Mouse (Mus musculus) gastrocnemius, postnatal 14 days (tissue): ENCODE measurements around the gene Tecpr2. TPM values are rescaled to one million over a fixed set of nuclear protein-coding genes. Genes with fewer than 3 reads are reported as not detected.

Source experiments
- DNase-seq: peaks from one replicate; pipeline ENCODE4 v3.0.0; 2021; ENCODE audit warnings: mixed read lengths
- intact Hi-C: fragments of 180-260 bp; cut with DNase I; formaldehyde crosslinking; loops from one replicate; pipeline ENCODE4 v1.15.1; 2025; ENCODE audit warnings: low total_unique reads
- total RNA-seq, 2 experiments: library from RNA; stranded (reverse); gene quantifications; 2 replicates each; pipeline ENCODE4 v1.2.3; 2021

Gene Tecpr2
- total RNA-seq, 2 experiments from 2014 or later = 2.7 to 2.8 TPM

DNA sequence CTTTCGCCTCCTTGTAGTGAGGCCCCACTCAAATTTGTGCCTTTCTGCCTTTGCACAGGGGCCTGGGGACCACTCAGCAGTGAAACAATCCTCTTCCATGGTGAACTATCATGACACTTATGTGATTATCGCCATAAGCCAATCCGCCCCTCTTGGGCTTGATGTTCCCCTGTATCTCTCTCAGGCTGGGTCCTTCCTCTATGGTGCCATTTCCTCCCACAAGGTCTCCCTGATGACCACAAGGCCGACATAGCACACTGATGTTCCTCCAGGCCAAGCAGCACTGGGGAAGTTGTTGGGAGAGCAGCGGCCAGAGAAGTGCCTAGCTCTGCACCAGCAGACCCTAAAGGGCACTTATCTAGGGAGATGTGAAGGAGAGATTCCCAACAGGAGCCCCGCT, 85.7 kb downstream of the Tecpr2 start:
- DNase-seq = no peak
- intact Hi-C loops = no loop called here

GRCm38 (mm10) chr12:110975385-110975784, 86.3 kb downstream of the Tecpr2 start:
- intact Hi-C loops = no loop called here

DNA sequence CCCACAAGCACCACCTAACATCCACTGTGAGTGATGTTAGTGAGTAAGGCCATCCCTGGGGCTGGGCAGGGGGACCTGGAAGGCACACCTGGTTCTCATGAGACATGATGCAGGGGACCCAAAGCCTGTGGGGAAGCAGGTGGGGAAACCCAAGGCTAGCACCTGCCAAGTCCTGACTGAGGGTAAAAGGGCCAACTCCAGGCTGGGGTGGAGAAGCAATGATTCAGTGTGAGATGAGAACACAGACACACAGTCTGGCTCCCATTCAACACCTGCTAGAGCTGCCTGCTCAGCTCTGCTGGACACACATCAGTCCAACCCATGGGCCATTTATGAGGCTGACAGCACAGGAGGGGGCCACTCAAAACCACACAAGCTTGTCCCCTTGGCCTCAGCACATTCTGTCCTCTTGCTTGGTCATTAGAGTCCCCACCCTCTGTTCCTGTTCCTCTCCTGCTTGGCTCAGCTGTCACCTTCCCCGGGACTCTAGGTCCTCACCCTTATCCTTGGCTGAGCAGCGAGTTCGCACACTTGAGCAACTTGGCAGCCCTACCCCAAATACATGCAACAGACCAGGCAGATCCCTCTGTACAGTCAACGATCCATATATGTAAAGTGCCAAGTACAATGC, 86.9 kb downstream of the Tecpr2 start:
- intact Hi-C loops = no loop called here
- peak; percentile 55 for DNase-seq

More at GRCm38 (mm10) chr12:110975385-110975784, 86.3 kb downstream of the Tecpr2 start:
- peak; percentile 67 for DNase-seq

DNA sequence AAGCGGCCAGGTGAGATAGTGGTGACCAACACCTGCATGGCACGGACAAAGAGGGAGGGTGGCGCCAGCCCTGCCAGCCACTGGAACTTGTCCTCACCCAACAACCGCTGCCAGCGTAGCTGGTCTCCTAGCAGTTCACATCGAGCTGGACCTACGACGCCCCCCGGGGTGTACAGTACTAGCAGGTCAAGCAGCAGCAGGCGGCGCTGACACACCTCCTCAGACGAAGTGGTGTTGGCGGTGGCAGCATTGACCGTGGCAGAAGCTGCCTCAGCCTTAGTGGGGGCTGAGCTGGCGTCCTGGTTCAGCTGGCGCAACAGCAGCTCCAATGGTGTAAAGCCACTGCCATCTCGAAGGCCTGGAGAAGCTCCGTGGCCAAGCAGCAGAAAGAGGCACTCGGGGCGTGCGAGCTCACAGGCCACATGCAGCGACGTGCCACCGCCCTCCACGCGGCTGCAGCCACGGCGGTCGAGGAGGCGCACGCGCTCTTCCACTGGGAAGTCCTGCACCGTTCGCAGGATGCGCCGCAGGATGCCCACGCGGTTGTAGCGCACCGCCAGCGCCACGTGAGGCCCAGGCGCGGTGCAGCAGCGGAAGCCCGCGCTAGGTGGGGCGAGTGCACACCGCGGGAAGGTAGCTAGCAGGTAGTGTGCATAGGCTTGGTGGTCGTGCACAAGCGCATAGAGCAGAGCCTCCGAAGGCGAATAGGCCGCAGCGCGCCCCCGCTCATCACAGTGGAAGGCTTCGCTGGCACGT, 87.7 kb downstream of the Tecpr2 start:
- DNase-seq = no peak
- intact Hi-C loops = no loop called here

GRCm38 (mm10) chr12:110977345-110977733, 88.3 kb downstream of the Tecpr2 start:
- no peak for DNase-seq
- intact Hi-C loops = no loop called here

- intact Hi-C loops = no loop called here
- DNase-seq = no peak
Observed at GRCm38 (mm10) chr12:110977896-110978606, 89.0 kb downstream of the Tecpr2 start.

GRCm38 (mm10) chr12:110978607-110979406, 89.7 kb downstream of the Tecpr2 start, which contains the start of gene Ankrd9:
TSS of gene Ankrd9 (minus strand) at chr12:110979040.
- intact Hi-C loops = no loop called here
- DNase-seq = peak; percentile 99

GRCm38 (mm10) chr12:110979808-110980207, 90.7 kb downstream of the Tecpr2 start:
- intact Hi-C loops = no loop called here
- no peak for DNase-seq

GRCm38 (mm10) chr12:110981736-110982135, 92.7 kb downstream of the Tecpr2 start:
- intact Hi-C loops = no loop called here
- DNase-seq = no peak

GRCm38 (mm10) chr12:110983083-110983482, 94.0 kb downstream of the Tecpr2 start:
- intact Hi-C loops = no loop called here
- DNase-seq = no peak

DNA sequence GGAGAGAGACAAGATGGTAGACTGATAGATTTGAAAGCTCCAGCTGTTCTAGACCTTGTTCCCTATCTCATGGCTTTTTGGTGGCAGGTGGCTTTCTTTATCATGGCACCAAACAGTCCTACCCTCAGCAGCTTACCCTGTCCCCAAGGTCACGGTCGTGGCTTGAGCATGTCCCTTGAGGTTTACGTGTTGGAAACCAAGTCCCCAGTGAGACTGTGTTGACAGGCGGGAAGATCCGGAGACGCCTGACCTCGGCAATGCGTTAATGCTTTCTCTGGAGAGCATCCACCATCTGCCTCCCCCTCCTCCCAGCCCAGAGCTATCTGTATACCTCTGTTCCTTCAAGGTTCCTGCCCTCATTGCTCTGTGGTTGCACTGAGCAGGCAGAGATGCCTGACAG, 94.7 kb downstream of the Tecpr2 start:
- no peak for DNase-seq

GRCm38 (mm10) chr12:110984598-110984997, 95.5 kb downstream of the Tecpr2 start:
- intact Hi-C loops = no loop called here
- DNase-seq = no peak

More for the DNA sequence above, 94.7 kb downstream of the Tecpr2 start:
- intact Hi-C loops = no loop called here

GRCm38 (mm10) chr12:110985141-110985540, 96.1 kb downstream of the Tecpr2 start:
- DNase-seq = no peak

GRCm38 (mm10) chr12:110986536-110987425, 97.7 kb downstream of the Tecpr2 start:
- intact Hi-C loops = no loop called here
- no peak for DNase-seq

More at GRCm38 (mm10) chr12:110985141-110985540, 96.1 kb downstream of the Tecpr2 start:
- intact Hi-C loops = no loop called here

DNA sequence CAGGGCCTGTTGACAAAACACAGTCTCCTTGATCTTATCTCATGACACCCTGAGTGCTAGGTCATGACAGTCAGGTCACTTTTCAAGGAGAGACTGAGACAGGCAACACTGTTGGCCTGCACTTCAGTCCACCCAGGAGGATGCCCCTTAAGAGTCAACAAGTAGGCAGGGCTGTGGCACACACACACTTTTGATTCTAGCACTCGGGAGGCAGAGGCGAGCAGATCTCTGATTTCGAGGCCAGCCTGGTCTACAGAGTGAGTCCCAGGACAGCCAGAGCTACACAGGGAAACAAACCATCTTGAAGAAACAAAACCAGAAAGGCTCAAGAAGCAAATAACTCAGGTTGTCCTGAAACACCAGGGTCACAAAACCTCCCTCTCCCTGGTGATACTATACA, 100.3 kb downstream of the Tecpr2 start:
- DNase-seq = no peak
- intact Hi-C loops = no loop called here

GRCm38 (mm10) chr12:110990500-110990899, 101.4 kb downstream of the Tecpr2 start:
- no peak for DNase-seq
- intact Hi-C loops = no loop called here

- intact Hi-C loops = loop anchor here (1.0 kb wide), 1 partner anchor 53 kb away; no protein-coding TSS in a partner anchor
- peak; percentile 77 for DNase-seq
Observed at GRCm38 (mm10) chr12:110991361-110992127, 102.5 kb downstream of the Tecpr2 start.

- intact Hi-C loops = loop anchor here (1.0 kb wide), 1 partner anchor 54 kb away; no protein-coding TSS in a partner anchor
Observed at GRCm38 (mm10) chr12:110992128-110992553, 103.1 kb downstream of the Tecpr2 start.

More at GRCm38 (mm10) chr12:110992128-110992553, 103.1 kb downstream of the Tecpr2 start:
- DNase-seq = peak; percentile 94
